In the genomic region with DNA sequence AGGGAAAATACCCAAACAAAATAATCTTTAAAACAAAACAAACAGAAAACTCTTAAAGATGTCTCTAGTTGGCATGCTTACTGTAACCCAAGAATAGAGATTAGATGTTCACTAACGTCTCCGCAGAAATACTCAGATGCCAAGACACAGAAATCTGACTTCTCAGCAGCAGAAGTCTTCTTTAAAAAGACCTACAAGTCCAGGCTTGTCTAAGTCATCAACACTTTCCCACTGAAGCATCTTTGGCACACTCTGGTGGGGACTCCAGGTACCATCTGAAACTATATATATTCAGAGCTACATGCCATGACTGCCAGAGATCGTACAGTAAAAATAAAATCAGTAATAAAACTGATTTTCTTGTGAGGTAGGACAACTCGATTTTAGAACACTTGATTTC, we compare ENCODE assay signal across 7 mouse cellular contexts. TPM values are rescaled to one million over a fixed set of nuclear protein-coding genes. Genes with fewer than 3 reads are reported as not detected.
A peak's percentile ranks its signal among the peaks of the same experiment; 100 is the strongest.
DNase-seq lines count a peak whose midpoint lies in the region; ATAC-seq lines count a peak whose summit lies in the region.

No protein-coding gene starts in this region.

- no peak overlapping the region for H3K4me2 ChIP-seq in hindbrain, embryonic 14.5 days (replicated peaks)
- no peak overlapping the region for H3K4me2 ChIP-seq in hindbrain, embryonic 12.5 days (replicated peaks)

- H3K4me1 ChIP-seq in hindbrain, embryonic 14.5 days (replicated peaks; ENCODE audit: control insufficient read depth, insufficient read depth, low read length), result no peaks in the 10 kb centered on the region
- no peaks in the 10 kb centered on the region for H3K4me1 ChIP-seq in hindbrain, embryonic 12.5 days

- peaks cover 13% of the 10 kb centered on the region for H3K36me3 ChIP-seq in hindbrain, embryonic 14.5 days (replicated peaks; ENCODE audit: control insufficient read depth, insufficient read depth)
- no peaks in the 10 kb centered on the region for H3K36me3 ChIP-seq in hindbrain, embryonic 12.5 days

- no peaks in the 10 kb centered on the region for H3K9me3 ChIP-seq in hindbrain, embryonic 14.5 days (ENCODE audit: control insufficient read depth, low read length)
- H3K9me3 ChIP-seq in hindbrain, embryonic 12.5 days (replicated peaks), result no peaks in the 10 kb centered on the region

- peak; percentile 46 for DNase-seq in hindbrain, embryonic 14.5 days (ENCODE audit: low spot score)
- peak; percentile 51 to 53 for DNase-seq in right cerebral cortex, postnatal 10 days (ENCODE audit: low spot score in 2 of 2)
- no peak for DNase-seq in right cerebral cortex, postnatal 14 days
- peak; percentile 79 for DNase-seq in brain, adult 2 months (ENCODE audit: low read depth, low spot score)
- DNase-seq in testis, postnatal 10 days (ENCODE audit: low spot score), result no peak

- H3K27ac ChIP-seq in hindbrain, embryonic 14.5 days, result no peak overlapping the region
- H3K27ac ChIP-seq in hindbrain, embryonic 12.5 days, result no peak overlapping the region

- WGBS in hindbrain, embryonic 14.5 days, result 89% methylated on average over 4 of the region's 4 CpGs
- 84% methylated on average over 4 of the region's 4 CpGs for WGBS in hindbrain, embryonic 12.5 days

- ATAC-seq in hindbrain, embryonic 14.5 days (ENCODE audit: low FRiP score), result no peak
- ATAC-seq in hindbrain, embryonic 12.5 days (ENCODE audit: low FRiP score), result no peak
- no peak for ATAC-seq in granulocyte monocyte progenitor cell, adult 5-6 weeks (replicated peaks; ENCODE audit: poor library complexity, severe bottlenecking)

- H3K4me3 ChIP-seq in hindbrain, embryonic 14.5 days (replicated peaks; ENCODE audit: low read length), result no peak overlapping the region
- H3K4me3 ChIP-seq in hindbrain, embryonic 12.5 days, result no peak overlapping the region

- no peaks in the 10 kb centered on the region for H3K27me3 ChIP-seq in hindbrain, embryonic 14.5 days (ENCODE audit: control insufficient read depth, insufficient read depth, low read length)
- no peaks in the 10 kb centered on the region for H3K27me3 ChIP-seq in hindbrain, embryonic 12.5 days

- no peak overlapping the region for H3K9ac ChIP-seq in hindbrain, embryonic 14.5 days
- no peak overlapping the region for H3K9ac ChIP-seq in hindbrain, embryonic 12.5 days

RNA-seq across cellular contexts. Expression of a gene that starts 25.2 kb away (rescaled TPM):
- polyA plus RNA-seq in hindbrain, embryonic 14.5 days (2014; fragmentation: Nextera tagmentation; extraction: Ambion mirVana), result 27.4 and 28.4 TPM in 2 replicates
- polyA plus RNA-seq in hindbrain, embryonic 12.5 days (2016; fragmentation: Nextera tagmentation; extraction: Ambion mirVana), result 31.3 and 33.8 TPM in 2 replicates
- total RNA-seq in granulocyte monocyte progenitor cell, adult 5-6 weeks (2014; fragmentation: Nextera tagmentation), result 15.2 and 16.6 TPM in 2 replicates
- 13.0 and 17.9 TPM in 2 replicates for total RNA-seq in granulocyte monocyte progenitor cell, adult 5-6 weeks (2017)

RNA-seq across cellular contexts. Expression of a gene that starts 27.4 kb away (rescaled TPM):
- 7.8 and 9.0 TPM in 2 replicates for polyA plus RNA-seq in hindbrain, embryonic 14.5 days (2014; fragmentation: Nextera tagmentation; extraction: Ambion mirVana)
- 31.6 and 33.1 TPM in 2 replicates for polyA plus RNA-seq in hindbrain, embryonic 12.5 days (2016; fragmentation: Nextera tagmentation; extraction: Ambion mirVana)
- total RNA-seq in granulocyte monocyte progenitor cell, adult 5-6 weeks (2014; fragmentation: Nextera tagmentation), result 0.32 TPM in 1 of 2 replicates, not detected in the other
- total RNA-seq in granulocyte monocyte progenitor cell, adult 5-6 weeks (2017), result 1.7 and 4.9 TPM in 2 replicates

Comparison
In these comparisons a context has a peak if more than half of its experiments do, and no peak if none do; other contexts are left out.
1. DNase-seq: peak in hindbrain, embryonic 14.5 days (single experiment), right cerebral cortex, postnatal 10 days (2 of 2) and brain, adult 2 months (single experiment); none in right cerebral cortex, postnatal 14 days (single experiment) and testis, postnatal 10 days (single experiment).